Mouse (Mus musculus): Measurements from ENCODE around the gene Mcl1. TPM values are rescaled to one million over a fixed set of nuclear protein-coding genes. Genes with fewer than 3 reads are reported as not detected.
"Not testable (repeated sequence)": the region's sequence is repeated elsewhere in the genome, so short reads cannot be mapped to it uniquely, and the experiment has no call there.

Mcl1 gene
- polyA plus RNA-seq, 1 experiment from 2014 or later, result 46.3 TPM

- 0 out of 2 replicates have a peak, but pooled peaks have one; percentile 20 for ATAC-seq (replicated peaks; ENCODE audit: insufficient number of reproducible peaks, low FRiP score, low TSS enrichment)
- Histone ChIP-seq H3K4me3 (ENCODE audit: low read depth, low read length) (no peak overlapping the region), H3K27me3 (ENCODE audit: control insufficient read depth, insufficient read depth, low read length) (no peaks in the 10 kb centered on the region), H3K36me3 (ENCODE audit: control insufficient read depth, insufficient read depth, low read length) (no peaks in the 10 kb centered on the region), H3K27ac (ENCODE audit: low read depth, low read length) (peak overlapping the region; percentile 84), H3K9ac (ENCODE audit: low read depth, low read length) (peak overlapping the region; percentile 35; the same call in 1 of the 2 replicates), H3K4me1 (ENCODE audit: control insufficient read depth, insufficient read depth, low read length) (peaks cover 73% of the 10 kb centered on the region), H3K4me2 (peak overlapping the region; percentile 35), H3K9me3 (replicated peaks; ENCODE audit: control insufficient read depth, low read length) (no peaks in the 10 kb centered on the region)
- 18% methylated on average over 11 of the region's 11 CpGs for WGBS (ENCODE audit: insufficient replicate concordance)
Measured at GRCm38 (mm10) chr3:95689171-95689915, 30.8 kb downstream of the Mcl1 start.

- H3K36me3 ChIP-seq (ENCODE audit: control insufficient read depth, insufficient read depth, low read length), result no peaks in the 10 kb centered on the region
- no peaks in the 10 kb centered on the region for H3K27me3 ChIP-seq (ENCODE audit: control insufficient read depth, insufficient read depth, low read length)
- 15% methylated on average over 2 of the region's 2 CpGs for WGBS (ENCODE audit: insufficient replicate concordance)
- H3K4me2 ChIP-seq, result peak overlapping the region; percentile 35
- H3K27ac ChIP-seq (ENCODE audit: low read depth, low read length), result peak overlapping the region; percentile 84
- H3K4me3 ChIP-seq (ENCODE audit: low read depth, low read length), result no peak overlapping the region
- peaks cover 72% of the 10 kb centered on the region for H3K4me1 ChIP-seq (ENCODE audit: control insufficient read depth, insufficient read depth, low read length)
- peak overlapping the region; percentile 35; the same call in 1 of the 2 replicates for H3K9ac ChIP-seq (ENCODE audit: low read depth, low read length)
- H3K9me3 ChIP-seq (replicated peaks; ENCODE audit: control insufficient read depth, low read length), result no peaks in the 10 kb centered on the region
- ATAC-seq (replicated peaks; ENCODE audit: insufficient number of reproducible peaks, low FRiP score, low TSS enrichment), result no peak
Measured at GRCm38 (mm10) chr3:95689940-95690339, 31.4 kb downstream of the Mcl1 start.

GRCm38 (mm10) chr3:95690552-95690951 is 32.0 kb downstream of the Mcl1 start:
- H3K4me3 ChIP-seq (ENCODE audit: low read depth, low read length); H3K36me3 ChIP-seq (ENCODE audit: control insufficient read depth, insufficient read depth, low read length); H3K9me3 ChIP-seq (replicated peaks; ENCODE audit: control insufficient read depth, low read length); H3K4me2 ChIP-seq; H3K9ac ChIP-seq (ENCODE audit: low read depth, low read length); ATAC-seq (replicated peaks; ENCODE audit: insufficient number of reproducible peaks, low FRiP score, low TSS enrichment); H3K27me3 ChIP-seq (ENCODE audit: control insufficient read depth, insufficient read depth, low read length): not testable (repeated sequence)
- peak overlapping the region; percentile 84 for H3K27ac ChIP-seq (ENCODE audit: low read depth, low read length)
- WGBS (ENCODE audit: insufficient replicate concordance), result 74% methylated on average over 2 of the region's 2 CpGs
- H3K4me1 ChIP-seq (ENCODE audit: control insufficient read depth, insufficient read depth, low read length), result peaks cover 74% of the 10 kb centered on the region

- no peak overlapping the region for H3K4me3 ChIP-seq (ENCODE audit: low read depth, low read length)
- no peaks in the 10 kb centered on the region for H3K9me3 ChIP-seq (replicated peaks; ENCODE audit: control insufficient read depth, low read length)
- no peaks in the 10 kb centered on the region for H3K36me3 ChIP-seq (ENCODE audit: control insufficient read depth, insufficient read depth, low read length)
- H3K4me1 ChIP-seq (ENCODE audit: control insufficient read depth, insufficient read depth, low read length), result peaks cover 67% of the 10 kb centered on the region
- WGBS (ENCODE audit: insufficient replicate concordance), result 38% methylated on average over 6 of the region's 6 CpGs
- H3K27me3 ChIP-seq (ENCODE audit: control insufficient read depth, insufficient read depth, low read length), result no peaks in the 10 kb centered on the region
- no peak overlapping the region for H3K9ac ChIP-seq (ENCODE audit: low read depth, low read length)
- H3K4me2 ChIP-seq, result no peak overlapping the region
- ATAC-seq (replicated peaks; ENCODE audit: insufficient number of reproducible peaks, low FRiP score, low TSS enrichment), result no peak
- peak overlapping the region; percentile 47 for H3K27ac ChIP-seq (ENCODE audit: low read depth, low read length)
Measured at GRCm38 (mm10) chr3:95692677-95693076, 34.1 kb downstream of the Mcl1 start.

GRCm38 (mm10) chr3:95693821-95694807 is 35.5 kb downstream of the Mcl1 start:
- H3K4me2 ChIP-seq, result no peak overlapping the region
- peak overlapping the region; percentile 47 for H3K27ac ChIP-seq (ENCODE audit: low read depth, low read length)
- no peaks in the 10 kb centered on the region for H3K9me3 ChIP-seq (replicated peaks; ENCODE audit: control insufficient read depth, low read length)
- peaks cover 58% of the 10 kb centered on the region for H3K4me1 ChIP-seq (ENCODE audit: control insufficient read depth, insufficient read depth, low read length)
- WGBS (ENCODE audit: insufficient replicate concordance), result 51% methylated on average over 11 of the region's 11 CpGs
- no peak overlapping the region for H3K9ac ChIP-seq (ENCODE audit: low read depth, low read length)
- H3K36me3 ChIP-seq (ENCODE audit: control insufficient read depth, insufficient read depth, low read length), result no peaks in the 10 kb centered on the region
- H3K27me3 ChIP-seq (ENCODE audit: control insufficient read depth, insufficient read depth, low read length), result no peaks in the 10 kb centered on the region
- H3K4me3 ChIP-seq (ENCODE audit: low read depth, low read length), result no peak overlapping the region
- ATAC-seq (replicated peaks; ENCODE audit: insufficient number of reproducible peaks, low FRiP score, low TSS enrichment), result no peak

- Histone ChIP-seq H3K4me1 (ENCODE audit: control insufficient read depth, insufficient read depth, low read length) (peaks cover 49% of the 10 kb centered on the region), H3K4me3 (ENCODE audit: low read depth, low read length) (no peak overlapping the region), H3K27ac (ENCODE audit: low read depth, low read length) (peak overlapping the region; percentile 78), H3K9me3 (replicated peaks; ENCODE audit: control insufficient read depth, low read length) (no peaks in the 10 kb centered on the region), H3K9ac (ENCODE audit: low read depth, low read length) (no peak overlapping the region), H3K4me2 (peak overlapping the region; percentile 7; the same call in 1 of the 2 replicates), H3K36me3 (ENCODE audit: control insufficient read depth, insufficient read depth, low read length) (no peaks in the 10 kb centered on the region), H3K27me3 (ENCODE audit: control insufficient read depth, insufficient read depth, low read length) (no peaks in the 10 kb centered on the region)
- 61% methylated on average over 11 of the region's 11 CpGs for WGBS (ENCODE audit: insufficient replicate concordance)
- ATAC-seq (replicated peaks; ENCODE audit: insufficient number of reproducible peaks, low FRiP score, low TSS enrichment), result no peak
Measured at GRCm38 (mm10) chr3:95694808-95695703, 36.5 kb downstream of the Mcl1 start.

- Histone ChIP-seq H3K4me2 (no peak overlapping the region), H3K27ac (ENCODE audit: low read depth, low read length) (peak overlapping the region; percentile 70), H3K9ac (ENCODE audit: low read depth, low read length) (no peak overlapping the region), H3K9me3 (replicated peaks; ENCODE audit: control insufficient read depth, low read length) (no peaks in the 10 kb centered on the region), H3K4me3 (ENCODE audit: low read depth, low read length) (no peak overlapping the region), H3K27me3 (ENCODE audit: control insufficient read depth, insufficient read depth, low read length) (no peaks in the 10 kb centered on the region), H3K36me3 (ENCODE audit: control insufficient read depth, insufficient read depth, low read length) (no peaks in the 10 kb centered on the region), H3K4me1 (ENCODE audit: control insufficient read depth, insufficient read depth, low read length) (peaks cover 51% of the 10 kb centered on the region)
- WGBS (ENCODE audit: insufficient replicate concordance), result 41% methylated on average over 3 of the region's 3 CpGs
- ATAC-seq (replicated peaks; ENCODE audit: insufficient number of reproducible peaks, low FRiP score, low TSS enrichment), result no peak
Measured at GRCm38 (mm10) chr3:95695796-95696195, 37.2 kb downstream of the Mcl1 start.

- Histone ChIP-seq H3K4me3 (ENCODE audit: low read depth, low read length) (no peak overlapping the region), H3K9me3 (replicated peaks; ENCODE audit: control insufficient read depth, low read length) (no peaks in the 10 kb centered on the region), H3K4me2 (no peak overlapping the region), H3K36me3 (ENCODE audit: control insufficient read depth, insufficient read depth, low read length) (no peaks in the 10 kb centered on the region), H3K27ac (ENCODE audit: low read depth, low read length) (peak overlapping the region; percentile 70), H3K4me1 (ENCODE audit: control insufficient read depth, insufficient read depth, low read length) (peaks cover 55% of the 10 kb centered on the region), H3K9ac (ENCODE audit: low read depth, low read length) (no peak overlapping the region), H3K27me3 (ENCODE audit: control insufficient read depth, insufficient read depth, low read length) (no peaks in the 10 kb centered on the region)
- no peak for ATAC-seq (replicated peaks; ENCODE audit: insufficient number of reproducible peaks, low FRiP score, low TSS enrichment)
- 9% methylated on average over 7 of the region's 7 CpGs for WGBS (ENCODE audit: insufficient replicate concordance)
Measured at GRCm38 (mm10) chr3:95696360-95696759, 37.8 kb downstream of the Mcl1 start.

All from heart, embryonic 11.5 days (tissue).